Mouse (Mus musculus) liver, embryonic 14.5 days (tissue): Measurements from ENCODE around the gene Gsap. TPM values are rescaled to one million over a fixed set of nuclear protein-coding genes. Genes with fewer than 3 reads are reported as not detected.
"Not testable (repeated sequence)": the region's sequence is repeated elsewhere in the genome, so short reads cannot be mapped to it uniquely, and the experiment has no call there.

Experiments
- ATAC-seq: fragments of 200-750 bp; cut with Nextera tagmentation; 2 replicates; pipeline ENCODE4 v1.8.0; 2017; ENCODE audit warnings: moderate number of reproducible peaks, mild to moderate bottlenecking, moderate library complexity; ENCODE audit not compliant: insufficient read depth
- DNase-seq, 3 experiments: peaks; one replicate each; pipeline ENCODE4 v3.0.0-alpha.2; 2012 to 2013; ENCODE audit warnings: low read depth in 3 of 3, low spot score in 3 of 3
- H3K27ac ChIP-seq: fragments of 300-500 bp; sonication (generic); 2 replicates; pipeline ENCODE4 v1.5.1; 2014; ENCODE audit warnings: moderate library complexity, mild to moderate bottlenecking, control low read depth, inconsistent platforms
- H3K27me3 ChIP-seq: fragments of 300-500 bp; sonication (generic); 2 replicates; pipeline ENCODE4 v1.6.1; 2014; ENCODE audit warnings: mild to moderate bottlenecking, low read length, moderate library complexity; ENCODE audit not compliant: control insufficient read depth, insufficient read depth
- H3K36me3 ChIP-seq: fragments of 300-500 bp; sonication (generic); replicated peaks from 2 replicates; pipeline ENCODE4 v1.6.1; 2014; ENCODE audit warnings: low read depth; ENCODE audit not compliant: control insufficient read depth, insufficient read depth
- H3K4me1 ChIP-seq, 2 experiments: fragments of 200-500 bp in 1 of 2; fragments of 300-500 bp in 1 of 2; sonication (generic) in 1 of 2; replicated peaks; 2 replicates each; pipeline ENCODE4 v1.6.1; 2012 to 2014; ENCODE audit warnings: antibody characterized with exemption in 1 of 2, inconsistent platforms in 1 of 2, low read length in 1 of 2; ENCODE audit not compliant: control insufficient read depth in 2 of 2, insufficient read depth in 2 of 2
- H3K4me2 ChIP-seq: fragments of 300-500 bp; sonication (generic); 2 replicates; pipeline ENCODE4 v1.6.1; 2014; ENCODE audit warnings: low read depth, mild to moderate bottlenecking, control low read depth, moderate library complexity
- H3K4me3 ChIP-seq, 2 experiments: fragments of 200-500 bp in 1 of 2; fragments of 300-500 bp in 1 of 2; sonication (generic) in 1 of 2; 2 replicates each; pipeline ENCODE4 v1.5.1; 2012 to 2014; ENCODE audit warnings: low read depth in 2 of 2, low read length in 2 of 2, mild to moderate bottlenecking in 2 of 2, control low read depth in 1 of 2, inconsistent platforms in 1 of 2, moderate library complexity in 1 of 2; ENCODE audit not compliant: insufficient read depth in 1 of 2
- H3K9ac ChIP-seq: fragments of 300-500 bp; sonication (generic); replicated peaks from 2 replicates; pipeline ENCODE4 v1.6.1; 2014; ENCODE audit warnings: mild to moderate bottlenecking, control low read depth, moderate library complexity
- H3K9me3 ChIP-seq: fragments of 300-500 bp; sonication (generic); 2 replicates; pipeline ENCODE4 v1.6.1; 2016; ENCODE audit warnings: low read length, mixed read lengths; ENCODE audit not compliant: control insufficient read depth
- CTCF ChIP-seq: IDR thresholded peaks from 2 replicates; pipeline ENCODE4 v1.5.1; 2016; ENCODE audit warnings: antibody characterized with exemption, low read depth, control low read depth
- EP300 ChIP-seq: IDR thresholded peaks from 2 replicates; pipeline ENCODE4 v1.6.1; 2016; ENCODE audit warnings: antibody characterized with exemption, low read depth
- WGBS: fragments of 180-500 bp; shearing (Covaris S2); extraction: QIAGEN DNeasy Blood & Tissue Kit; methylation state at CpG from one replicate; pipeline ENCODE4 v1.1.7; 2014; ENCODE audit not compliant: insufficient replicate concordance; 5-methylcytosine and 5-hydroxymethylcytosine counted together
- polyA plus RNA-seq, 2 experiments: library from polyadenylated mRNA; depleted of rRNA in 1 of 2; stranded (reverse) in 1 of 2; unstranded in 1 of 2; fragments of >200 nt; fragmentation: Nextera tagmentation in 1 of 2; extraction: Ambion mirVana in 1 of 2; gene quantifications; 2 replicates each; pipeline versions ENCODE4 v1.2.1 to v1.2.3; 2012 to 2014

The Gsap gene
- 0.69 and 1.3 TPM in 2 replicates for polyA plus RNA-seq (2012; rRNA removed)
- polyA plus RNA-seq (2014; fragmentation: Nextera tagmentation; extraction: Ambion mirVana), result 2.1 and 2.6 TPM in 2 replicates

DNA sequence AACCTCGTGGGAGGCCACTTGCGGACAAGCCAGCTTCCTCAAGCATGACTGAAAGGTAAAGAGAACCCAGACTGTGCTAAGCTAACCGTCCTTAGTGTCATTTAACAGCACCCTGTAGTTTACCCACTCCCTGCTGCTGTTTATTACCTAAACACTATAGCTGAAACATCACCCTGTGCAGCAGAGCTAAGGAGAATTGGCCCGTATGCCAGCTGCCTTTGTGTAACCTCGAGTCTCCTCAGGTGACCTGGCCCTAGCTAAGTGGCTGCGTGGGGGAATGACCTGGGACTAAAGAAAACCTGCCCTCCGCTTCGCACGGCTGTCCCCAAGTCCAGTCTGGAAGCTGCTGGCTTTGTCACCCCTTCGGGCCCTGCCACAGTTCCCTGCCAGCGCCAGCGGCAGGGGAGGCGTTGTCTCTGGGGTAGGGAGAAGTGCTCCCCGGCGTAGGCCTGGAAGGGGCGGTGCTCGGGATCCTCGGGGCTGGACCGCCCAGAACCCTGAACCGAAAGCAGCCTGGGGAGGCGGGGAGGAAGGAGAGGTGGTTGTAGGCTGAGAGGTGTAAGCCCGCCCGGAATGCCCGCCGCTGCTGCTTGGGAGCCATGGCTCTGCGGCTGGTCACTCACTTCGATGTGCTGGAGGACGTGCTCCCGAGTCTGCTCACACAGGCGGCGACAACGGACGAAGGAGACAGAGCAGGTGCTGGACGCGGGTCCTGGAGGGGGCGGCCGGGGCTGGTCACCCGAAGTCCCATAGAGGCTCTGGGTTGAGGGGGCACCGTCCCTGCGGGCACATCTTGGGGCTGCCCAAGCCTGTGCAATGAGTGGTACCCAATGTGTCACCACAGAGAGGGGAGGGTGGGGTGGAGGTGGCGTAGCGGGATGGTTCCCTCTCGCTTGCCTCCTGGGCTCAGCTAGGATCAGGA, at the start of gene Gsap:
Gene Gsap (plus strand): TSS at position 492 of the 922 bp plus-strand sequence.
- Histone ChIP-seq H3K27me3 (no peaks in the 10 kb centered on the region), H3K4me2 (peak within 1 kb of the TSS; percentile 83), H3K9ac (peak within 1 kb of the TSS; percentile 35; the same call in 1 of the 2 replicates), H3K4me1 (0 out of 4 replicates have a peak, but pooled peaks cover 0 to 3% of the 10 kb centered on the region in 2 experiments), H3K36me3 (no peaks in the 10 kb centered on the region), H3K9me3 (no peaks in the 10 kb centered on the region), H3K4me3 (peak within 1 kb of the TSS; percentile 57 to 58), H3K27ac (no peak within 1 kb of the TSS)
- WGBS, result 5% methylated on average over 43 of the region's 43 CpGs
- peak; percentile 84 for ATAC-seq
- no peak for TF ChIP-seq EP300
- DNase-seq, result peak; percentile 16 to 37 (median 22)

DNA sequence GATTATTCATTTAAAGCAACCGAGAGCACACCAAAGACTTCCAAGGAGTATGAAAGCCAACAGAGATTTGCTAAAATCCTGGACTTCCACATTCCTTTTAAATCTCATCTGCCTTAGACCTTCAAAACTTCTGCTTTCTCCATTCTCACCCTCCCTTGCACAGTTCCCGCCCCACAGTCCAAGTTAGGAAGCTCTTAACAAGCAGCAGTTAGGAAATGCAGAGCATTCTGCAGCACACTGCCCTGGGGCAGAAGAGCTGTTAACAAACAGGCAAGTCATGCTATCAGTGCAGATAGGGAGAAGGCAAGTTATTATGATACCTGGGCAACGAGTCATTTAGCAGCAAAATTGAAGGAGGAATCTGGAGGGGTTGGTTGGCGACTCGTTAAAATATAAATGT, 49.5 kb upstream of the Gsap start:
- no peaks in the 10 kb centered on the region for H3K9me3 ChIP-seq
- TF ChIP-seq CTCF (no peak), EP300 (no peak)
- H3K36me3 ChIP-seq, result no peaks in the 10 kb centered on the region
- H3K27ac ChIP-seq, result no peak overlapping the region
- WGBS, result 47% methylated on average over 5 of the region's 5 CpGs
- no peak for DNase-seq
- H3K4me2 ChIP-seq, result no peak overlapping the region
- H3K9ac ChIP-seq, result no peak overlapping the region
- peaks cover 0 to 3% of the 10 kb centered on the region in 2 experiments; a peak in 2 of 4 replicates for H3K4me1 ChIP-seq
- no peak overlapping the region for H3K4me3 ChIP-seq
- H3K27me3 ChIP-seq, result no peaks in the 10 kb centered on the region
- ATAC-seq, result no peak

DNA sequence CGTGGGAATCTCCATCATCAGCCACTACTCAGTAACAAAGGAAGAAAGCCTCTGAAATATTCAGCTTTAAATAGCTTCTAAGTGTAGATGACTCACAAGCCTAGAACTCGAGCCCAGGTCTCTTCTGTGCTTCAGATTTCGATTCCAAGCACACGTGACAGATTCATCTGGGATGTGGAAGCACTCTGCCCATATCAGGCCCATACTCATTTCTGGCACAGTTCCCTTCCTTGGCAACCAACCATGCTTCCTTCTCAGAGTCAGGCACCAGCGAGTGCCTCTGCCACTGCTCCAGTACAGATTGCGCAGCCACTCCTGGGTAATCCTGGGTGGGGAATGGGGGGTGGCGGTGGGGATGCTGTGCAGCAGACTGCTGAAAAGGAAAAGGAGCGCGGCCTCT, 46.5 kb upstream of the Gsap start:
- no peaks in the 10 kb centered on the region for H3K36me3 ChIP-seq
- no peak overlapping the region for H3K4me2 ChIP-seq
- no peak overlapping the region for H3K4me3 ChIP-seq
- no peak overlapping the region for H3K27ac ChIP-seq
- peaks cover 0 to 6% of the 10 kb centered on the region in 2 experiments; a peak in 2 of 4 replicates for H3K4me1 ChIP-seq
- no peak for TF ChIP-seq EP300
- no peak for TF ChIP-seq CTCF
- ATAC-seq (no peak), DNase-seq (no peak)
- H3K9me3 ChIP-seq, result no peaks in the 10 kb centered on the region
- H3K27me3 ChIP-seq, result no peaks in the 10 kb centered on the region
- 64% methylated on average over 9 of the region's 9 CpGs for WGBS
- no peak overlapping the region for H3K9ac ChIP-seq

DNA sequence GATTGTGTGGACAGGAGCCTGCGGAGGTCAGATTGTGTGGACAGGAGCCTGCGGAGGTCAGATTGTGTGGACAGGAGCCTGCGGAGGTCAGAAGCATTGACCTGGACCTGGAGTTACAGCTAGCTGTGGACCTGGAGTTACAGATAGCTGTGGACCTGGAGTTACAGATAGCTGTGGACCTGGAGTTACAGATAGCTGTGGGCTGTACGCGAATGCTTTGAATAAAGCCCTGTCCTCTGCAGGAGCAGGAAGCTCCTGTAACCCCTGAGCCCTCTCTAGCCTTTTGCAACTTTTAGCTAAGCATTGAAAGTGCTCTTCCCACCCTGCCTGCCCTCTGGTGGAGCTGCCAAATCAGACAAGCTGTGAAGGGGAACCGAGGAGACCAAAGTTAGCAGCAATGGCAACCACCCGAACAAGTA, 44.9 kb upstream of the Gsap start:
- WGBS, result 37% methylated on average over 7 of the region's 7 CpGs
- DNase-seq, result peak in 2 of 3 experiments; percentile 52 to 54
- not testable (repeated sequence) for H3K4me1 ChIP-seq, H3K27me3 ChIP-seq, H3K27ac ChIP-seq, H3K36me3 ChIP-seq, H3K4me3 ChIP-seq, H3K9ac ChIP-seq, H3K9me3 ChIP-seq
- H3K4me2 ChIP-seq, result peak overlapping the region; percentile 29; the same call in 1 of the 2 replicates
- TF ChIP-seq CTCF, result peak; percentile 52
- TF ChIP-seq EP300, result peak; percentile 64
- peak; percentile 87 for ATAC-seq

DNA sequence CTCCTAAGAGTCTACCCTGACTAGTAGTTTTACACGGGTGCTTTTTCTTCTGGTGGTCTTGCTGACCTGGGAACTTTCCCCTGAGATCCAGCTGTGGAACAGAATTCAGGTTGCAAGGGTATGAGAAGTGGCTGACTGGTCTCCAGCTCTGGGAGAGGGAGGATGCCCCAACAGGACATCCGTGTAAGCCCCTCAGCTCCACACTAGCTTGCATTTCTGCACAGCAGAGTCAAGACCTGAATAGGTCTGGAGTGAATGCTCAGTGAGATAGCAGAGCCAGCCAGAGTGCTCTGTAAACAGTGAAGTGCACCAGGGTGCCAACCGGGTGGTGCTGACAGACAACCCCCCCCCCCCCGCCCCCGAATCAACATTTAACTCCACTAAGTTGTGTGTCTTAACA, 44.4 kb upstream of the Gsap start:
- ATAC-seq, result peak; percentile 70

More for the DNA sequence above, 44.4 kb upstream of the Gsap start:
- no peak for TF ChIP-seq CTCF
- 29% methylated on average over 5 of the region's 5 CpGs for WGBS
- peak in 1 of 3 experiments; percentile 20 for DNase-seq
- H3K27me3 ChIP-seq, result no peaks in the 10 kb centered on the region
- H3K9ac ChIP-seq, result no peak overlapping the region
- no peak overlapping the region for H3K4me3 ChIP-seq
- H3K4me2 ChIP-seq, result peak overlapping the region; percentile 29; the same call in 1 of the 2 replicates
- H3K9me3 ChIP-seq, result no peaks in the 10 kb centered on the region
- H3K36me3 ChIP-seq, result no peaks in the 10 kb centered on the region
- no peak overlapping the region; the same call in 1 of the 2 replicates for H3K27ac ChIP-seq
- H3K4me1 ChIP-seq, result peaks cover 0 to 8% of the 10 kb centered on the region in 2 experiments; a peak in 2 of 4 replicates
